Mouse (Mus musculus): ENCODE measurements around the gene Jaml. TPM values are rescaled to one million over a fixed set of nuclear protein-coding genes. Genes with fewer than 3 reads are reported as not detected.
"Not testable (repeated sequence)": the region's sequence is repeated elsewhere in the genome, so short reads cannot be mapped to it uniquely, and the experiment has no call there.

Gene Jaml
- 0.20 and 0.23 TPM in 2 replicates for polyA plus RNA-seq (2015; fragmentation: Nextera tagmentation; extraction: Ambion mirVana)

DNA sequence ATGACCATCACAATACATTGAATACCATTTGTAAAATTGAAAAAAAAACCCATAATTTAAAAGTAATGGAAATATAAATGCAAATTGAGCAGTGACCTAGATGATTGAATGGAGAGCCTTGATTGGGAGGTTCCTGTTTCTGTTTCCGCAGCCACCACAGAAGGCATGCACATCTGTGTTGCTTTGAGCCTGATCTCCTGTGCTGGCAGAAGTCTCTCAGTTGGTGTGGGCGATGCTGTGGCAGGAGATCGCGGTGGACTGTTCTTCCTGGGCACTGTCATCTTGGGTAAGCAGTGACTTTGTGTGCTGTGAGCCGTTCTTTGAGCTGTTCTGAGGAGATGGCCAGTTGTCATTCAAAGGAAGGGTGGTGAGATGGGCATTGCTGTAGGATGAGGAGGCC, at the start of gene Jaml:
TSS of gene Jaml (plus strand) at position 173 of the 400 bp plus-strand sequence.
- no peak for ATAC-seq (ENCODE audit: low read depth)
- Histone ChIP-seq H3K9me3 (no peaks in the 10 kb centered on the region), H3K9ac (no peak within 1 kb of the TSS), H3K4me3 (no peak within 1 kb of the TSS), H3K27ac (replicated peaks) (no peak within 1 kb of the TSS), H3K4me1 (replicated peaks) (no peaks in the 10 kb centered on the region), H3K27me3 (no peaks in the 10 kb centered on the region), H3K36me3 (no peaks in the 10 kb centered on the region), H3K4me2 (no peak within 1 kb of the TSS)
- WGBS, result 85% methylated on average over 5 of the region's 5 CpGs

DNA sequence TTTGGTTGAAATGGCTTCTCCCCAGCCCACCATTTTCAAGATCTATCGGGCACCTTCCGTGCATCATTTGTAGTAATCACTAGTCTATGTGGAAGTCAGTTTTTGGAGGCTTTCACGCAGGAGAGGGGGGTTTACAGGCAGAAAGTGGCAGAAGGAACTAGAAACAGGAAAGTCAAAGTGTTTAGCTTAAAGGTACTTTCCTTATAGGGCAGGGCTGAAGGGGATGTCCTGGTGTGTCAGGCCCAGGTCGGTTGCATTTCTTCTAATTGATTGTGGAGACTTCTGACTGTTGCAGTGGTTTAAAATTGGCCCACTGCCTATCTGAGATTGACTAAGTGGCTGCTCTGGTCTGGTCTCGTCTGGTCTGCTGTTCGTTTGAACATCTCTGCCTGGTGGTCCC, 48.6 kb upstream of the Jaml start:
- no peaks in the 10 kb centered on the region for H3K9me3 ChIP-seq
- 73% methylated on average over 6 of the region's 6 CpGs for WGBS
- peaks cover 9% of the 10 kb centered on the region for H3K27me3 ChIP-seq
- no peaks in the 10 kb centered on the region for H3K36me3 ChIP-seq
- no peaks in the 10 kb centered on the region for H3K4me1 ChIP-seq (replicated peaks)
- no peak overlapping the region for H3K4me2 ChIP-seq
- no peak overlapping the region for H3K4me3 ChIP-seq
- H3K27ac ChIP-seq (replicated peaks), result no peak overlapping the region
- ATAC-seq (ENCODE audit: low read depth), result no peak
- no peak overlapping the region for H3K9ac ChIP-seq

DNA sequence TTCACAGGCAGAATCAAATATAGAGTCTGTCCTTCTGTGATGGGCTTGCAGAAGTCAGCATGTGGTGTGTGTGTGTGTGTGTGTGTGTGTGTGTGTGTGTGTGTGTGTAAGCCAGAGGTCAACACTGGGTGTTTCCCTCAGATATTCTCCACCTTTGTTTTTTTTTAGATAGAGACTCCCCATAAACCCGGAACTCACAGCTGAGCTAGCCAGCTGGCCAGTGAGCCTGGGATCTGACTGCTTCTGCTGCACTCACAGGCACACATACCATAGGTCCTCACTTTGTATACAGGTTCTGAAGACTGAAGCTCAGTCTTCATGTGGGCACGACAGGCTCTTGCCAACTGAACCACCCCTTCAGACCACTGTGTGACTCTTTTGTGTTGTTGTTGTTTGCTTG, 46.7 kb upstream of the Jaml start:
- Histone ChIP-seq H3K36me3 (no peaks in the 10 kb centered on the region), H3K4me3 (no peak overlapping the region), H3K4me1 (replicated peaks) (no peaks in the 10 kb centered on the region), H3K4me2 (no peak overlapping the region), H3K9me3 (no peaks in the 10 kb centered on the region), H3K27ac (replicated peaks) (no peak overlapping the region), H3K9ac (no peak overlapping the region), H3K27me3 (peaks cover 10% of the 10 kb centered on the region)
- ATAC-seq (ENCODE audit: low read depth), result no peak
- WGBS, result 79% methylated on average over 2 of the region's 2 CpGs

DNA sequence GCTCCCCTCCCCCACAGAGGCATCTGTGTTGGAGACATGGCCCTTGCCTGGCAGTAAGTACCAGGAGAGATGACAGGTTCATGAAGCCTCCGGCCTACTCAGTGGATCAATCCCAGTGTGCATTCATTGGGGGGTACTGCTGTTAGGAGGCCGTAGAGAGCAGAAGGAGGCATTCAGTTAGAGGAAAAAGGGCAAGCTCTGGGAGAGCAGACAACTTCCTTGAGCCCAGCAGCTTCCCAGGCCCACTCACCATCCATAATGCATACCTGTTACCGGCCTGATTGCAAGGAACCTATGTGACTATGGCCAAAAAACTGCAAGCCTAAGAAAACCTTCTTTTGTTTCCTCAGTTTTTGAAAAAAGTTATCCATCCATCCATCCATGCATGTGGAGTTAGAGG, 44.5 kb upstream of the Jaml start:
- Histone ChIP-seq H3K36me3 (no peaks in the 10 kb centered on the region), H3K27me3 (peaks cover 30% of the 10 kb centered on the region), H3K4me2 (no peak overlapping the region), H3K4me3 (no peak overlapping the region), H3K9ac (no peak overlapping the region), H3K9me3 (no peaks in the 10 kb centered on the region), H3K27ac (replicated peaks) (no peak overlapping the region), H3K4me1 (replicated peaks) (no peaks in the 10 kb centered on the region)
- ATAC-seq (ENCODE audit: low read depth), result no peak
- WGBS, result 83% methylated on average over 3 of the region's 3 CpGs

DNA sequence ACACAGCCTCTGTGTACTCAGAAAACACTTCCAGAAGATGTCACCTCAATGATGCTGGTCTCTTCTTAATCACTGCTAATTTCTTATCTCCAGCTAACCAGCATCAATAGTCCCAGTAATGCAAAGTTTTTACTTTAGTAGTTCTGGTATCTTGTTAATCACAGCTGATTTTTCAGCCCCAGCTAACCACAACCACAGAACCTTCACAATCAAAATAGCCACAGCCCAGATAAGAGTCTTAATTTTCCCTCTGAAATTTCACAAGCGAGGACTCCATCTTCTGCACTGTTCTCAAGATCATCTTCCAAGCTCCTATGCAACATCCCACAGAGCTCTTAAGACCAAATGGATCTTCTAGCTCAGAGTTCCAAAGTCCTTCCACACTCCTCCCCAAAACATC, 41.2 kb upstream of the Jaml start:
- H3K4me1 ChIP-seq (replicated peaks); H3K27ac ChIP-seq (replicated peaks); H3K4me2 ChIP-seq; ATAC-seq (ENCODE audit: low read depth); H3K4me3 ChIP-seq; H3K36me3 ChIP-seq; H3K9ac ChIP-seq; H3K9me3 ChIP-seq: not testable (repeated sequence)
- H3K27me3 ChIP-seq, result peaks cover 54% of the 10 kb centered on the region
- 80% methylated on average over 1 of the region's 1 CpGs for WGBS

DNA sequence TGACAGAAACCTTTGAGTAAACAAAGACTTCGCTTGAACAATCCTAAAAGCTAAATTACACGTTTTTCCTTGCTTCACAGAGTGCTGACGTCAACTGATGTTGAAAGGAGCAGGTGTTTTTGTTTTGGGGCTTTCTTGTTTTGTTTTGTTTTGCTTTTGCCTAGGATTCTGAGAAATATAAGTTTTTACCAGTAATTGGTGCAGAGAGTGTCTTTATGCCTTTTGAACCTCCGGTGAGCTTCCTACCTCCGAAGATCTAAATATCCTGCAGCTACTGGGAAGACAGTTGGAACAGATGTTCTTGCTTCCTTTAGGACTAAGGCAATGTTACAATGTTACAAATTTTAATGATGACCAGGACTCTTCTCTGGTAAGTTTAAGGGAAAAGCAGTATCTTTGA, 39.5 kb upstream of the Jaml start, which contains the start of gene Mpzl2:
TSS of gene Mpzl2 (plus strand) at position 301 of the 400 bp plus-strand sequence.
- Histone ChIP-seq H3K27me3 (peaks cover 71% of the 10 kb centered on the region), H3K4me1 (replicated peaks) (peaks cover 10% of the 10 kb centered on the region; the same call in 1 of the 2 replicates), H3K4me3 (no peak within 1 kb of the TSS), H3K27ac (replicated peaks) (no peak within 1 kb of the TSS), H3K9me3 (no peaks in the 10 kb centered on the region), H3K9ac (no peak within 1 kb of the TSS), H3K4me2 (peak within 1 kb of the TSS; percentile 21; the same call in 1 of the 2 replicates), H3K36me3 (no peaks in the 10 kb centered on the region)
- WGBS, result 68% methylated on average over 5 of the region's 5 CpGs
- no peak for ATAC-seq (ENCODE audit: low read depth)

DNA sequence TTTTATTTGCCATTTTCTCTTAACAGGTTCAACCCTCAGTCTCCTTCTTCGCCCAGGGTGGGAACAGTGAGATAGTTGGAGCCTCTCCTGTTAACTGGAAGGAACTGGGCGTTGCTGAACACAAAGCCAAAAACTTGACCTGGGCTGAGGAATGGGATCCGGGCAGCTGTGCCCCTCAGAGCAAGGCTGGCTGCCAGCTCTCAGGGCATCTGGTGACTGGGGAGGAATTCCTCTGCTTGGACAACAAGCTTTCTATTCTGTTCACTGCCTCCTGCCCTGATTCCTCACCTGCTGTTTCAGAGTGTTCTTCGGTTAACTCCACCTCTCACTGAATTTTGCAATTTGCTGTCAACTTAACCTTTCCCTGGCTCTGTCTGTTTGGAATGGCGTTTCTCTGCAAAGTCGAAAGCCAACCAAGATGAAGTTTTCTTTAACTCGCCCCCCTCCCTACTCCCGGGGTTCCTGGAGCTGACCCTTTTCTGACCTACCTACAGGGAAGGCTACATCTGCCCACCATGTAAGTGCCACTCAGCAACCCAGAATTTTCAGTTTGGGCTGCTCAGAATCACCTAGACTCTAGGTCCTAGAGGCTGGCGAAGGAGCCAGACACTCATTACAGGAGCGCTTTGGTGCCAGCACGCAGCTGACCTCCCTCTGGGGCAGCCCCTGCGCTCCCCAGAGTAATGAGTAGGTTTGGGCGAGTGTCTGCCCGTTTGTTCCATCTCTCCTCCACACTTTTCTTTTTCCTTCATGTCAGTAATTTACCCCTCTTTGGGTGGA, 38.7 kb upstream of the Jaml start:
- Histone ChIP-seq H3K9ac (no peak overlapping the region), H3K36me3 (no peaks in the 10 kb centered on the region), H3K9me3 (no peaks in the 10 kb centered on the region), H3K27me3 (peaks cover 79% of the 10 kb centered on the region), H3K27ac (replicated peaks) (no peak overlapping the region), H3K4me1 (replicated peaks) (peaks cover 10% of the 10 kb centered on the region; the same call in 1 of the 2 replicates), H3K4me2 (peak overlapping the region; percentile 21; the same call in 1 of the 2 replicates), H3K4me3 (no peak overlapping the region)
- WGBS, result 16% methylated on average over 14 of the region's 14 CpGs
- ATAC-seq (ENCODE audit: low read depth), result no peak

DNA sequence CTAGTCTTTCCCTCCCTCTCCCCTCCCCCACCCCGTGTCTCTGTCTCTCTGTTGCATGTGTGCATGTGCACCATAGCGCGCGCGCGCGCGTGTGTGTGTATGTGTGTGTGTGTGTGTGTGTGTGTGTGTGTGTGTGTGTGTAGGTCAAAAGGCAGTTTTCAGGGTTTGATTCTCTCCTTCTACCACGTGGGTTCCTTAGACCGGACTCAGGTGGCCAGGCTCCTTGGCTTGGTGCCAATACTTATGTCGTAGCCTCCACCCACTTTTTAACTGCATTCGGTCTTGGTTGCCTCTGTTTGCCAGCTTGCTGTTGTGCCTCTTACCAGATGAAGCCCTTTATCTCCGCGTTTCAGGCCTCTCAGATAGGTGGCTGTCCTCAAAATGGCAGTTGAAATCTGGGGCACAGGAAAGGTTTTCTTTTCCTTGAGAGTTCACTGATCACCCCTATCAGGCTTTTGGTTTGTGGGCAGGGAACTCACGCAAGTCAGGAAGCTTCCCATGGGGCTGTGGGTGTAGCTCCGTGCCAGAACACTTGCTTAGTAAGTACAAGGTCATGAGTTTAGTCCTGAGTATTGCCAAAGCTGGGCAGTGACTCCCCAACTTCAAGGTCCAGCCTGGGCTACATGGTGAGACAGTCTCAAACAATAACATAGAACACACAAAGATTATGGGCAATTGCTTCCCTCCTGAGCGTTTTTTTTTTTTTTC, 37.7 kb upstream of the Jaml start:
- H3K4me1 ChIP-seq (replicated peaks), result peaks cover 10% of the 10 kb centered on the region; the same call in 1 of the 2 replicates
- no peaks in the 10 kb centered on the region for H3K36me3 ChIP-seq
- H3K9ac ChIP-seq, result no peak overlapping the region
- H3K4me3 ChIP-seq, result no peak overlapping the region
- 25% methylated on average over 14 of the region's 17 CpGs for WGBS
- H3K27ac ChIP-seq (replicated peaks), result no peak overlapping the region
- ATAC-seq (ENCODE audit: low read depth), result no peak
- peak overlapping the region; percentile 21; the same call in 1 of the 2 replicates for H3K4me2 ChIP-seq
- H3K27me3 ChIP-seq, result peaks cover 79% of the 10 kb centered on the region
- H3K9me3 ChIP-seq, result no peaks in the 10 kb centered on the region

DNA sequence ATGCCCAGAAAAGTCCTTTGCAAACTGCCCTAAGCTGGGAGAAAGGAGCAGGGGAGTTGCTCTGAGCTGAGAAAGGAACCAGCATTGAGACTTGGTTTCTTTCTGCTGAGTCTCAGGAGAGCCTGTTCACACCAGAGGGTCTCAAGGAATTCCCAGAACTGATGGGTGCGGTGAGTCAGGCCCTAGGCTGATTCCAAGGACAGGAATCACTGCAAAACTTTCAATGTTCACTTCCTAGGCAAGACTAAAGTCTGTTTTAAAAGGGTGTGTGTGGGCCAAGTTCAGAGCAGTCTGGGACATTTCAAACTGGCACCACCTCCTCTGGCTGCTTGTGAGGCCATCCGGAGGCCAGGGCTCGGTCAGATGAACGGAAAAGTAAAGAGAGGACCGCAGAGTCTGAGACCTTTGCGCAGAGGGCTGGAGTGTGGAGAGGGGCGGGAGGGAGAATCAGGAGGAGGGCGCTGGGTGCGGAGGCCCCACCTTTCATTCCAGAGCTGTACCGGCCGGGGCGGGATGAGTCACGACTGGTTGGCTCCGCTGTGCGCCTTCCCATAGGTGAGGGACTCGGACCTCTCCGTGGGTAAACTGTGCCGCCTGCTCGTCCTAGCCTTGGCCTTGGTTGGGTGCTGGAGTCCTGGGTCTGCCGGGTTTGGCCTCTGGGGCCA, 36.8 kb upstream of the Jaml start:
- Histone ChIP-seq H3K9ac (no peak overlapping the region), H3K36me3 (no peaks in the 10 kb centered on the region), H3K4me3 (0 out of 2 replicates have a peak overlapping the region, but pooled peaks have one; percentile 11), H3K9me3 (no peaks in the 10 kb centered on the region), H3K4me2 (peak overlapping the region; percentile 21; the same call in 1 of the 2 replicates), H3K27ac (replicated peaks) (no peak overlapping the region), H3K4me1 (replicated peaks) (peaks cover 10% of the 10 kb centered on the region; the same call in 1 of the 2 replicates), H3K27me3 (peaks cover 78% of the 10 kb centered on the region)
- 4% methylated on average over 20 of the region's 20 CpGs for WGBS
- ATAC-seq (ENCODE audit: low read depth), result no peak

DNA sequence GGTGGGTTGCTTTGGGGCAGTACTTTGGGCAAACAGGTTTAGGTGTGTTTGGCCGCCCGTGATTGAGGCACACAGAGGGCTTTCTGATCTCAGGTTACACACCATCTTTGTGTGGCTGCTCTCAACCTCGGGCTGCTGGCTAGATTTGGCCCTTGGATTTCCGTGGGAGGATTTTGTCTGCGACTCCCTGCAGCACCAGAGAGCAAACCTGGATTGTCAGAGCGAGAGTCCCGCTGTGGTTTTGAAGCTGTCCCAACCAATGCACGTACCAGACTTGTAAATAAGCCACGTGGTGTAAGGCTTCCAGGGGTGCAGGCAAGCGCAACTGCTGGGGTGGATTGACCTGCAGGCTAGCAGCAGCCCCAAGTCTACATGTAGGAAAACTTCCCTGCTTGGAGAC, 36.0 kb upstream of the Jaml start:
- 1% methylated on average over 10 of the region's 10 CpGs for WGBS
- no peak for ATAC-seq (ENCODE audit: low read depth)
- Histone ChIP-seq H3K4me2 (peak overlapping the region; percentile 21; the same call in 1 of the 2 replicates), H3K27me3 (peaks cover 75% of the 10 kb centered on the region), H3K36me3 (no peaks in the 10 kb centered on the region), H3K27ac (replicated peaks) (no peak overlapping the region), H3K9me3 (no peaks in the 10 kb centered on the region), H3K4me3 (0 out of 2 replicates have a peak overlapping the region, but pooled peaks have one; percentile 11), H3K4me1 (replicated peaks) (peaks cover 10% of the 10 kb centered on the region; the same call in 1 of the 2 replicates), H3K9ac (no peak overlapping the region)

DNA sequence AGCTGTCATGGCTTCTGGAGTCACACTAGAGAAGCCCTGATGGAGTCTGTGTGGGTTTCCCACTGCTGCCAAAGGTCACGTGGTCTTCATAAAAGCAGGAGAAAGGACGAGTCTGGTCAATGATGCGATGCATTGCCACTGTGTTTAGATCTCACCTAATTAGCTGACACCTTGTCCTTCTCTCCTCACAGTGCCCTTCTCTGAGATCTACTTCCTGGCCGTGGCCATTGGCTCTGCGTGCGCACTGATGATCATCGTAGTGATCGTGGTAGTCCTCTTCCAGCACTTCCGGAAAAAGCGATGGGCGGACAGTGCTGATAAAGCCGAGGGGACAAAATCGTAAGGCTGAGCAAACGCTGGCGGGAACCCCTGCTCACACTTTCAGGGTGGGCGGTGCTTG, 32.0 kb upstream of the Jaml start:
- WGBS, result 92% methylated on average over 16 of the region's 16 CpGs
- H3K27ac ChIP-seq (replicated peaks), result no peak overlapping the region
- peaks cover 57% of the 10 kb centered on the region for H3K27me3 ChIP-seq
- H3K36me3 ChIP-seq, result no peaks in the 10 kb centered on the region
- H3K9ac ChIP-seq, result no peak overlapping the region
- ATAC-seq (ENCODE audit: low read depth), result no peak
- no peak overlapping the region for H3K4me2 ChIP-seq
- no peak overlapping the region for H3K4me3 ChIP-seq
- no peaks in the 10 kb centered on the region for H3K4me1 ChIP-seq (replicated peaks)
- no peaks in the 10 kb centered on the region for H3K9me3 ChIP-seq

DNA sequence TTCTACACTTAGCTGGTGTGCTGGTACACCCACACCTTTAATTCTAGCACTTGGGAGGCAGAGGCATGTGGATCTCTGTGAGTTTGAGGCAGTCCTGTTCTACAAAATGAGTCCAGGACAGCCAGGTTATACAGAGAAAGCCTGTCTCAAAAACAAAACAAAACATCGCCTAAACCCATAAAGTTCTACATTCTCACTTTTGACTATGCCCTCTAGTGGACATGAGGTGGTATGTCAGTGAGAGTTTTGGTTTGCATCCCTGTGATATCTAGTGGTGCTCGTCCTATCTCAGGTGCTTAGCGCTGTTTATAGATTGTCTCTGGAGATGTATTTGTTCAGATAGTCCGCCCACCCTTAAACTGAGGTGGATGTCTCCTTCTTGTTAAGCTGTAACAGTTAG, 30.5 kb upstream of the Jaml start:
- no peaks in the 10 kb centered on the region for H3K4me1 ChIP-seq (replicated peaks)
- no peak for ATAC-seq (ENCODE audit: low read depth)
- H3K9ac ChIP-seq, result no peak overlapping the region
- H3K27ac ChIP-seq (replicated peaks), result no peak overlapping the region
- no peak overlapping the region for H3K4me2 ChIP-seq
- WGBS, result 30% methylated on average over 4 of the region's 4 CpGs
- no peak overlapping the region for H3K4me3 ChIP-seq
- no peaks in the 10 kb centered on the region for H3K36me3 ChIP-seq
- no peaks in the 10 kb centered on the region for H3K9me3 ChIP-seq
- H3K27me3 ChIP-seq, result peaks cover 54% of the 10 kb centered on the region
